Mouse (Mus musculus) brown adipose tissue, adult 24 weeks (tissue): Measurements from ENCODE around the gene E130308A19Rik. TPM values are rescaled to one million over a fixed set of nuclear protein-coding genes. Genes with fewer than 3 reads are reported as not detected.

Source experiments
- H3K27ac ChIP-seq: fragments of 200-500 bp; replicated peaks from 2 replicates; pipeline ENCODE4 v1.5.1; 2012; ENCODE audit warnings: low read depth, mild to moderate bottlenecking, low read length
- H3K4me1 ChIP-seq: fragments of 200-500 bp; 2 replicates; pipeline ENCODE4 v1.6.1; 2012; ENCODE audit warnings: low read length, mixed read lengths; ENCODE audit not compliant: control insufficient read depth, insufficient read depth, insufficient read length
- H3K4me3 ChIP-seq: fragments of 200-500 bp; 2 replicates; pipeline ENCODE4 v1.5.1; 2012; ENCODE audit warnings: low read depth, mild to moderate bottlenecking, low read length, moderate library complexity; ENCODE audit not compliant: insufficient read depth
- polyA plus RNA-seq: library from polyadenylated mRNA; stranded (reverse); fragments of >200 nt; gene quantifications from 2 replicates; pipeline ENCODE4 v1.2.4, GENCODE M21; 2012; ENCODE audit not compliant: missing spikeins, insufficient read depth, insufficient read length

E130308A19Rik gene
- polyA plus RNA-seq, result 1.7 and 3.0 TPM in 2 replicates

DNA sequence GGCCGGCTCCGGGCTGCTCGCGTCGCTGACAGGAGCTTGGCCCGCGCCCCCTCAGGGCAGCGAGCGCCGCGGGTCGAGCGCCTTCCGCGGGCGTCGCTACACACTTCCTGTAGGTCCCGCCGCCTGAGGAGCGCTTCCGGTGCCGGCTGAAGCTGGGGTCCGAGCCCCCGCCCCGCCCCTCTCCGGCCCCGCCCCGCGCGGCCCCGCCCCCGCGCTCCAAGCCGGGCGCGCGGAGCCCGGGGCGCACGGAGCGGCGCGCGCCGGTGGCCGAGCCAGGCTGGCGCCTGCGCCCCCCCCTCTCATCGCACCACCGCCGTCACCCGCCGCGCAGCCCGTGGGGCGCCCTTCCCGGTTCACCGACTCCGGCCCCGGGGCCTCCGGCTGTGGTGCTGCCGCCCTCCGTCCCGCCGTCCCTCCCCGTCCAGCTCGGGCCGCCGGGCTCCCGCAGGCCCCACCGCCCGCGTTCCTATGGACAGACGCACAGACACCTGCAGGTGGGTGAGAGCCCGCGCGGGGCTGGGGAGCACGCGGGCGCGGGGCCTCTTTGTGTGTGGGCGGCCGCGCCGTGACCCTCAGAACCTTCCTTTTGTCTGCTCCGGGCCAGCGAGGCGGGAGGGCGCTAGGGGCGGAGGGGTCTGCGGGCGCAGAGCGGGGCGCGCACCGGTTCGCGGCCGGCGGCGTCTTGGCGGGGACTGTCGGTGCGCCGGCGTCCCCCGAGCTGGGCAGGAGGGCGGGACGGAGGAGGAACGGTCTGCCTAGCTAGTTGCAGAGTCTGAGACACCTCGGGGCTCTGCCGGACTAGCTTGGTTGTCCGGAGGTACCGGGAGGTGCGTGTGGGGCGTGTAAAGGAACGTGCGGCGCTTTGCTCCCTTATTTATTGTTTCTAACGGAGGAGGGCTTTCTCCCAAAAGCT lies at the start of gene E130308A19Rik:
Gene E130308A19Rik, plus strand, starts transcription at position 214 of the 913 bp plus-strand sequence.
- H3K4me1 ChIP-seq, result no peaks in the 10 kb centered on the region
- H3K4me3 ChIP-seq, result peak within 1 kb of the TSS; percentile 85
- peak within 1 kb of the TSS; percentile 57 for H3K27ac ChIP-seq

DNA sequence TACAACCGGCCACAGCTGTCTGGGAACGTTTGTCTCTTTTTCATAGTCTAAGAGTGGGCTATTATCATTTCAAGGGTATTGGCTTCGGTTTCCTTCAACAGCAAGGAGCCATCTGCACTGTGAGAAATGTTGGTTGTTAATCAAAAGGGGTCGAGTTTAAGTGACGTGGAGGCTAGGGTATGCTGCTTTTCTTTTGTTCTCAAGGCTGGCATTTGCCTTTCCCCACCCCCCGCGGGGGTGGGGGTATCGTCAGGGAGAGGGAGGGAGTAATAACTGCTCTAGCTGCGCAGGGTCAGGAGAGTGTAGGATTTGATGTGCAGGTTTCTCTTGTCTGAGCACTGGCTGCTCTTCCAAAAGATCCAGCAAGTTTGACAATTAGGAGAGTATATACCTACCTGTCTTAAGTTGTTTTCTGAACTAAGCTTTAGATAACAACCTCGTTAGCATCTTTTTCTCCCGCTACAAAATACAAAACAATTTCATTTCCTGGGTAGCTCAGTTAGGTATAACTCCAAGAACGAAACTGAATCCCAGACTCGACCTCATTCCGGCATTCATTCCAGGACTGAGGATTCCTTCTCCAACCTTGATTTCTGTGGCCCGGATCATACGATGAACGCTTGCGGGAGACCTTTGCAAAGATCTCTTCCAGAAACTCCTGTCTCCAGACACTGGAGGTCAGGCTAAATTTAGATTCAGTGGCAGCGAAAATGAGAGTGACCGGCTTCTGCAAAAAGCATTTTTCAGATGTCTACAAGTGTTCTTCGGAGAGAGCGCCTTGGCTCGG lies 45.3 kb upstream of the E130308A19Rik start:
- Histone ChIP-seq H3K4me1 (no peaks in the 10 kb centered on the region), H3K27ac (peak overlapping the region; percentile 29), H3K4me3 (peak overlapping the region; percentile 85)

DNA sequence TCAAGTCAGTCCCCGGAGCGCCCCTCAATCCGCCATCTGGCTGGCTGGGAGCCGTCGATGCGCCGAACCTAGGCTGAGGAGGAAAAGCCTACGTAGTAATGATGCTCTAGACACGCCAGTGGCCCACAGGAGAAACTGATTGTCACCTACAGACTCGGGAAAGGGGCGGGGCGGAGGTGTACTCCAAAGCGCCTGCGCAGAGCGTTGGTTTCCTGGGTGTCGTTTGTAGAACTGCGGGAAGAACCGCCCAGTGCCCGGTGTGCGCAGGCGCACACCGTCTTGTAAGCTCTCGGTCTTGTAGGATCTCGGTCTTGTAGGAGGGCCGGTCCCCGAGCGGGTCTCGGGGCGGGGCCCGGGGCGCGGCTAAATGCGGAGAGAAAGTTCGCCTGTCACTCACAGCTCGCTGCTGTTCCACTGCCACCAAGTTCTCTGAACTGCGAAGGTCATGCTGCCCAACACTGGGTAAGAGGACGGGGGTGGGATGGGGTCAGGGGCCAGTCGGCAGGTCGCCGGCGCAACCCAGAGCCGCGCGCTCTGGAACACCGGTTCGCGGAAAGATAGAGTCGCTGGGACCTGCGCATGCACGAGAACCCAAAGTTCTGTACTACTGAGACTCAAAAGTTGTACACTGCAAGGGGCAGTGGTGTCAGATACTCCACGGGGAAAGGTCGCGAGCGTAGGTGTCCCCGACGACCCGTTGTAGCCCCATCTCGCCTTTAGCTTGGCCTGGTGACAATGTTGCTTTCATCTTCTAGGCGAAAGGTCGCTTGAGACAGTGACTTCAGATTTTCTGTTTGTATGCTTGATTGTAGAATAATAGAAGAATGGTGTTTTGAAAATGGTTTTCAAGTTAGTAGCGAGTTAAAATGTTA lies 44.5 kb upstream of the E130308A19Rik start, which contains the start of gene Hsdl2:
Gene Hsdl2, plus strand, starts transcription at position 250 of the 872 bp plus-strand sequence.
- peak within 1 kb of the TSS; percentile 85 for H3K4me3 ChIP-seq
- H3K4me1 ChIP-seq, result no peaks in the 10 kb centered on the region
- H3K27ac ChIP-seq, result peak within 1 kb of the TSS; percentile 82

DNA sequence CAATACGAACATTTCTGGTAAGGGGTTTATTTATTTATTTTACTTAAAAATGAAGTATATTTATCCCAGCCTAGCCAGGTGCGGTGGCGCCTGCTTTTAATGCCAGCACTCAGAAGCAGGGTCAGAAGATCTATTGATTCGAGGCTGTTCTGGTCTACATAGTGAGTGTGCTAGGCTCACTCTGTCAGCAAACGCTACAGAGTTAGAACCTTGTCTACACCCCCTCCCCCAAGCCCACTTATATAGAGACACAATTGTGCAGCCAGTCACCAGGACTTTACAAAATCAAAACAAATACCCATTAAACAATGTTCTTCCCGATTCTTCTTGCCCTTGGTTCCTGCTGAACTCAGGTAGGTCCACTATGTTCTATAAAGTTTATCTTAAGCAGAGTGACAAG lies 43.8 kb upstream of the E130308A19Rik start:
- peak overlapping the region; percentile 82 for H3K27ac ChIP-seq
- peak overlapping the region; percentile 85 for H3K4me3 ChIP-seq
- peaks cover under 1% of the 10 kb centered on the region; the same call in 1 of the 2 replicates for H3K4me1 ChIP-seq

DNA sequence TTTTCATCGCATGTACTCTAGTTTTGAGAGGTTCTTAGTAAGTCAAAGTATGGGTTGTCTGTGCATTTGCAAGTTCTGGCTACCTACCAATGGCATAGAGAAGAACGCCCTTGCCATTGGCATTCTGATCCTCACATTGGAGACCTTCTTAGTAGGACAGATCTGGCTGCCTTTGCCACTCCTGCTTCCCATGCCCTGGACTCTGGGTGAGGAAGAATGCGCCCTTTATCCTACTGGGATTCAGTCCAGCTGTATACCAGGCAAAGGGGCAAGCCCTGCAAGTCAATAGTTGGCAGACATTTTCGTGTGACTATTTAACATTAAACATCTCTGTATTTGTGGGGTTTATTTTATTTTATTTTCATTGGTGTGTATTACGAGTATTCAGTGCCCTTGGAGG lies 40.9 kb upstream of the E130308A19Rik start:
- Histone ChIP-seq H3K4me3 (no peak overlapping the region), H3K27ac (0 out of 2 replicates have a peak overlapping the region, but pooled peaks have one; percentile 80), H3K4me1 (peaks cover 12% of the 10 kb centered on the region; the same call in 1 of the 2 replicates)

DNA sequence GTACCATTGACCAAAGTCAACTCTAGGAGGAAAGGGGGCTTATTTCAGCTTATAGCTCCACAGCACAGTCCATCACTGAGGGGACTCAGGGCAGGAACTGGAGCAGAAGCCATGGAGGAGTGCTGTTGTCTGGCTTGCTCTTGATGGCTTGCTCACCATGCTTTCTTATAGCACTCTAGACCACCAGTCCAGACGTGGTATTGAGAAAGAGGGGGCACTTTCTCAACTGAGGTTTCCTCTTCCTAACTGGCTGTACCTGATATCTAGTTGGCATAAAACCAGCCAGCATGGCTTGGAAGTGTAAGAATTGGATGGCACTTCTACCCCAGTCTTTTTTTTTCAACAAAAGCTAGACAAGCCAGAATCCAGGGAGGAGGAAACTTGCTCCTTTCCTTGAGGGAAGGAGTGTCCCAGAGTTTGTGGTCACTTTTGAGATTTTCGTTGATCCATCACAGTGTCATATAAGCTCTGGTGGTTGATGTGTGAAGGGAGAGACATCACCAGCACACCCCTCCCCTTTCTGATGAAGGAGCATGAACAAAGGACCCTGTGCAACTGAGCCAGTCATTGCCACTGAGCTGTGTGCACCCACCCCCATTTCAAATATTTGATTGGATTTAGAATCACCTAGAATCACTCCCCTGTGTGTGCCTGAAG lies 38.7 kb upstream of the E130308A19Rik start:
- Histone ChIP-seq H3K4me3 (no peak overlapping the region), H3K4me1 (peaks cover 12% of the 10 kb centered on the region), H3K27ac (peak overlapping the region; percentile 28)

DNA sequence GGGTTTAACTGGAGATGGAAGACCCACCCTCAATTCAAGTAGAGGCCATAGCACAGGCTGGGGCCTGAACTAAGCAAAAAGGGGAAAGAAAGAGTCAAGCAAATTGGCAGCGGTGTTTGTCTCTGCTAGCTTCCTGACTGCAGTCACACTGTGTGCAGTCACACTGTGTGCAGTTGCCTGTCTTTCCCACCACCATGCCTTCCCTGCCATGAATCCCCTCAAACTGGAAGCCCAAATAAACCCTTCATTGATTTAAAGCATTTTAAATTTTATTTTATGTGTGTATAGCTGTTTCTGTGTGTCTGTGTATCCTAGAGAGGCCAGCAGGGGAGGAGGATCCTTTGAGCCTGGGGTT lies 38.2 kb upstream of the E130308A19Rik start:
- Histone ChIP-seq H3K4me1 (peaks cover 12% of the 10 kb centered on the region), H3K4me3 (no peak overlapping the region), H3K27ac (no peak overlapping the region)

DNA sequence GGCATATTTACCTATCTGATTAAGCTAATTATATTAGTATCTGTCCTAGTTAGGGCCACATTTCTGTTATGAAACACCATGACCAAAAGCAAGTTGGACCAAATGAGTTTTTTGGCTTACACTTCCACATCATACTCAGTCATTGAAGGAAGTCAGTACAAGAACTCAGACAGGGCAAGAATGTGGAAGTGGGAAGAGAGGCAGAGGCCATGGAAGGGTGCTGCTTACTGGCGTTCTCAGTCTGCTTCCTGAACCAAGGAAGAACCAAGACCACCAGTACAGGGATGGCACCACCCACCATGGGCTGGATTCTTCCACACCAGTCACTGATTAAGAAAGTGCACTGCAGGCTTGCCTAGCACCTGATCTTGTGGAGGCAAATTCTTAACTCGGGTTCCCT lies 31.4 kb upstream of the E130308A19Rik start:
- Histone ChIP-seq H3K4me3 (no peak overlapping the region), H3K4me1 (peaks cover 2% of the 10 kb centered on the region; the same call in 1 of the 2 replicates)

DNA sequence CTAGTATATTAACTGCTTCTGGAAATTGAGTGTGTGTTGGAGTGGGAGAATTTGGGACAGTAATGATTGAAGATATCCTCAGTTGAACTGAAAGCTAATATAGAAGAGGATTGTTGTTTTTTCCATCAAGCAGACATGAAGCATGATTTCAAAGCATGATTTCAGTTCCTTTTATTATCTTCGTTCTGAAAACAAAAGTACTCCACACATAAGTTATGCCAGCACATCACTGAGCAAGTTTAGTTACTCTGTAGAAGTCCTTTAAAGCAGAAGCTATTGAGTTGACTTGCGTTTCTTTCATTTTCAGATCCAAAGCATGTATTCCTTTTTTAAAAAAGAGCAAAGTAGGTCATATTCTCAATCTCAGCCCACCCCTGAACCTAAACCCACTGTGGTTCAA lies 29.5 kb upstream of the E130308A19Rik start:
- Histone ChIP-seq H3K27ac (no peak overlapping the region), H3K4me1 (no peaks in the 10 kb centered on the region), H3K4me3 (no peak overlapping the region)

More for the DNA sequence above, 31.4 kb upstream of the E130308A19Rik start:
- no peak overlapping the region for H3K27ac ChIP-seq

DNA sequence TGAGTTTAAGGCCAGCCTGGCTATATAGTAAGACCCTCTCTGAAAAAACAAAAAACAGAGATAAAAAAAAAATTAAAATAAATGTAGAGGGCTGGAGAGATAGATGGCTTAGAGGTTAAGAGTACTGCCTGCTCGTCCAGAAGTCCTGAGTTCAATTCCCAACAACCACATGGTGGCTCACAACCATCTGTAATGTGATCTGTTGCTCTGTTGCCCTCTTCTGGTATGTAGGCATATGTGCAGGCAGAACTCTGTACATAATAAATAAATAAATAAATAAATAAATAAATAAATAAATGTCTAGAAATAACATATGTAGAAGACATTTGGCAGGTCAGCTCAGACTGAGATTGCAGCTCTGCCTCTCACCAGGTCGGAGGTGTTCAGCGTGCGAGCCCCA lies 23.3 kb upstream of the E130308A19Rik start:
- H3K27ac ChIP-seq, result no peak overlapping the region
- no peak overlapping the region for H3K4me3 ChIP-seq
- H3K4me1 ChIP-seq, result no peaks in the 10 kb centered on the region

DNA sequence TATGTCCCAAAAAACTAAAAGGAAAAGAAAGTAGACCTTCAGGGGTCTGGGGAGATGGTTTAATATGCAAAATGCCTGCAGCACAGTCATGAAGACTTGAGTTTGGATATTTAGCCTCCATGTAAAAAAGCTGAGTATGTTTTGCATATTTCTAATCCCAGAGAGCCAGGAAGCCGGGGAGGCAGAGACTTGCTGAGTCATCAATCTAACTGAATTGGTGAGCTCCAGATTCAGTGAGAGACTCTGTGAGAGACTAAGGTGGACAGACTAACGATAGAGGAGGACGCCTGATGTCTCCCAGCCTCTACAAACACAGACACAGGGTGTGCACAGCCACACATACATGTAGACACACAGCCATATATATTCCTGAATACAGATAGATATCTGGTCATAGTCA lies 21.1 kb upstream of the E130308A19Rik start:
- Histone ChIP-seq H3K4me3 (no peak overlapping the region), H3K27ac (no peak overlapping the region), H3K4me1 (no peaks in the 10 kb centered on the region)

DNA sequence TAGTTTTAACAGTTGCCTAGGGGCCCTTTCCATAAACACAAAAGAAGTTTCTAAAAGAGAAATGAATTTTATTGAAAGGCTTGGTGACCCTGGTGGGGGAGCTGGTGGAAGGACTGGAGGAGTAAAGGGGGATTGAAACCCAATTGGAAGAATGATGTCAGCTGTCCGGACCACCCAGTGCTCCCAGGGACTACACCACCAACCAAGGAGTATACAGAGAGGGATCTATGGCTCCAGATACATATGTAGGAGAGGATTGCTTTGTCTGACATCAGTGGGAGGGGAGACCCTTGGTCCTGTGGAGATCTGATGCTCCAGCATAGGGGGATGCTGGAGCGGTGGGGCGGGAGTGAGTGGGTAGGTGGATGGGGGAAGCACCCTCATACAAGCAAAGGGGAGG lies 20.5 kb upstream of the E130308A19Rik start:
- Histone ChIP-seq H3K4me1 (no peaks in the 10 kb centered on the region), H3K27ac (no peak overlapping the region)

DNA sequence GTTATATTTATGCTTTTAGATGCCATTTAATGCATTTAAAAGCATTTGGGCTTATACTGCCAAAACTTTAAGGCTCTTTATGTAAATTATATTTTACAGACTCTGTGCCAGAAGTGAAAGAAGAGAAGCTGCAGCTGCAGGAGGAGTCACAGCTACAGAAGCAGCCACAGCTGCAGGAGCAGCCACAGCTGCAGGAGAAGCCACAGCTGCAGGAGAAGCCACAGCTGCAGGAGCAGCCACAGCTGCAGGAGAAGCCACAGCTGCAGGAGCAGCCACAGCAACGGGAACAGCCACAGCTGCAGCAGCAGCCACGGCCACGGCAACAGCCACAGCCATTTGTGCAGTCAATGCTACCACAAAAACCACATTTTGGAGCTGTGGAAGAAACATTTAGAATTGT lies 15.6 kb upstream of the E130308A19Rik start:
- Histone ChIP-seq H3K27ac (no peak overlapping the region), H3K4me3 (no peak overlapping the region), H3K4me1 (no peaks in the 10 kb centered on the region)

More for the DNA sequence above, 20.5 kb upstream of the E130308A19Rik start:
- H3K4me3 ChIP-seq, result no peak overlapping the region

DNA sequence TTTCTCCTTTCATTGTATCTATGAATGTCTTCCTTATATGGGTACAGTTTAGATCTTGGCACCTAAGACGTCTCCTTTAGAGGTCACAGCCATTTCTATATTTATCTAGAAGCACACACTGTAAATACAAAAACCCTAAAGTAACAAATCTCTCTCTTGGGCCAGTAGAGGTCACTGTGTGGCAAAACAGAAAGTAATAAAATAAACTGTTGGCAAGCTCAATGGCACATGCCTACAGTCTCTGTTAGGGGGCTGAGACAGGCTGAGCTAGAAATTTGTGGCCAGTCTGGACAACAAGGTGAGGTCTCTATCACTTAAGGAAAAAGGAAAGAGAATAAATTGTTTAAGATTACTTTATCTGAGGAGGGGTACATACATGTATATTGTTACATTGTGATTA lies 11.0 kb upstream of the E130308A19Rik start:
- H3K27ac ChIP-seq, result no peak overlapping the region
- no peak overlapping the region for H3K4me3 ChIP-seq
- H3K4me1 ChIP-seq, result no peaks in the 10 kb centered on the region
